Mouse (Mus musculus) liver, embryonic 16.5 days (tissue): Measurements from ENCODE around the gene Chchd5. TPM values are rescaled to one million over a fixed set of nuclear protein-coding genes. Genes with fewer than 3 reads are reported as not detected.
A peak's percentile ranks its signal among the peaks of the same experiment; 100 is the strongest.

Experiments used
- ATAC-seq: fragments of 200-750 bp; cut with Nextera tagmentation; 2 replicates; pipeline ENCODE4 v1.8.0; 2017; ENCODE audit warnings: low read depth, mild to moderate bottlenecking, moderate number of reproducible peaks, moderate library complexity
- H3K27ac ChIP-seq: fragments of 300-500 bp; sonication (generic); 2 replicates; pipeline ENCODE4 v1.5.1; 2014; ENCODE audit warnings: mild to moderate bottlenecking, low read length
- H3K27me3 ChIP-seq: fragments of 300-500 bp; sonication (generic); 2 replicates; pipeline ENCODE4 v1.6.1; 2014; ENCODE audit warnings: low read depth, low read length, mixed read lengths; ENCODE audit not compliant: control insufficient read depth, insufficient read depth
- H3K36me3 ChIP-seq: fragments of 300-500 bp; sonication (generic); 2 replicates; pipeline ENCODE4 v1.6.1; 2014; ENCODE audit warnings: mild to moderate bottlenecking; ENCODE audit not compliant: control insufficient read depth, insufficient read depth
- H3K4me1 ChIP-seq: fragments of 300-500 bp; sonication (generic); 2 replicates; pipeline ENCODE4 v1.6.1; 2014; ENCODE audit warnings: low read depth, low read length, mixed read lengths; ENCODE audit not compliant: control insufficient read depth
- H3K4me2 ChIP-seq: fragments of 300-500 bp; sonication (generic); 2 replicates; pipeline ENCODE4 v1.6.1; 2014; ENCODE audit warnings: low read depth, low read length, mixed read lengths
- H3K4me3 ChIP-seq: fragments of 300-500 bp; sonication (generic); 2 replicates; pipeline ENCODE4 v1.5.1; 2014; ENCODE audit warnings: low read depth, mild to moderate bottlenecking, low read length
- H3K9ac ChIP-seq: fragments of 300-500 bp; sonication (generic); 2 replicates; pipeline ENCODE4 v1.6.1; 2014; ENCODE audit warnings: low read depth, low read length
- H3K9me3 ChIP-seq: fragments of 300-500 bp; sonication (generic); replicated peaks from 2 replicates; pipeline ENCODE4 v1.6.1; 2016; ENCODE audit warnings: low read length; ENCODE audit not compliant: control insufficient read depth
- WGBS: fragments of 180-500 bp; shearing (Covaris S2); extraction: QIAGEN DNeasy Blood & Tissue Kit; methylation state at CpG from one replicate; pipeline ENCODE4 v1.1.7; 2014; ENCODE audit not compliant: insufficient replicate concordance; 5-methylcytosine and 5-hydroxymethylcytosine counted together
- polyA plus RNA-seq: library from polyadenylated mRNA; unstranded; fragments of >200 nt; fragmentation: Nextera tagmentation; extraction: Ambion mirVana; gene quantifications from 2 replicates; pipeline ENCODE4 v1.2.1, GENCODE M21; 2015

Chchd5 gene
- polyA plus RNA-seq, 1 experiment from 2014 or later = 10.1 TPM

- ATAC-seq = no peak
- H3K9ac ChIP-seq = no peak overlapping the region
- H3K4me3 ChIP-seq = no peak overlapping the region
- WGBS = 74% methylated on average over 10 of the region's 10 CpGs
- H3K27ac ChIP-seq = no peak overlapping the region
- no peaks in the 10 kb centered on the region for H3K9me3 ChIP-seq
- H3K4me1 ChIP-seq = no peaks in the 10 kb centered on the region
- H3K4me2 ChIP-seq = no peak overlapping the region
- H3K36me3 ChIP-seq = no peaks in the 10 kb centered on the region
- H3K27me3 ChIP-seq = no peaks in the 10 kb centered on the region
Observed at GRCm38 (mm10) chr2:129139906-129140305, 10.4 kb downstream of the Chchd5 start.

GRCm38 (mm10) chr2:129148836-129149235, 19.3 kb downstream of the Chchd5 start:
- Histone ChIP-seq H3K4me3 (no peak overlapping the region), H3K36me3 (no peaks in the 10 kb centered on the region), H3K27ac (no peak overlapping the region), H3K4me1 (no peaks in the 10 kb centered on the region), H3K27me3 (no peaks in the 10 kb centered on the region), H3K4me2 (no peak overlapping the region), H3K9ac (no peak overlapping the region), H3K9me3 (no peaks in the 10 kb centered on the region)
- ATAC-seq = no peak
- 59% methylated on average over 2 of the region's 2 CpGs for WGBS

GRCm38 (mm10) chr2:129150386-129150785, 20.9 kb downstream of the Chchd5 start:
- H3K4me3 ChIP-seq = no peak overlapping the region
- 67% methylated on average over 5 of the region's 5 CpGs for WGBS
- no peak overlapping the region for H3K27ac ChIP-seq
- H3K27me3 ChIP-seq = no peaks in the 10 kb centered on the region
- H3K4me2 ChIP-seq = no peak overlapping the region
- H3K9me3 ChIP-seq = no peaks in the 10 kb centered on the region
- no peaks in the 10 kb centered on the region for H3K36me3 ChIP-seq
- H3K4me1 ChIP-seq = no peaks in the 10 kb centered on the region
- no peak for ATAC-seq
- H3K9ac ChIP-seq = no peak overlapping the region

- Histone ChIP-seq H3K9ac (no peak overlapping the region), H3K4me1 (no peaks in the 10 kb centered on the region), H3K9me3 (no peaks in the 10 kb centered on the region), H3K27ac (no peak overlapping the region), H3K4me2 (no peak overlapping the region), H3K27me3 (no peaks in the 10 kb centered on the region), H3K36me3 (no peaks in the 10 kb centered on the region), H3K4me3 (no peak overlapping the region)
- no peak for ATAC-seq
- WGBS = 54% methylated on average over 9 of the region's 9 CpGs
Observed at GRCm38 (mm10) chr2:129151111-129151510, 21.6 kb downstream of the Chchd5 start.

- 58% methylated on average over 1 of the region's 1 CpGs for WGBS
- Histone ChIP-seq H3K4me1 (no peaks in the 10 kb centered on the region), H3K27me3 (no peaks in the 10 kb centered on the region), H3K36me3 (no peaks in the 10 kb centered on the region), H3K4me3 (no peak overlapping the region), H3K27ac (no peak overlapping the region), H3K9ac (no peak overlapping the region), H3K4me2 (no peak overlapping the region), H3K9me3 (no peaks in the 10 kb centered on the region)
- no peak for ATAC-seq
Observed at GRCm38 (mm10) chr2:129152751-129153150, 23.3 kb downstream of the Chchd5 start.

GRCm38 (mm10) chr2:129164815-129165214, 35.3 kb downstream of the Chchd5 start:
- no peak for ATAC-seq
- no peaks in the 10 kb centered on the region for H3K36me3 ChIP-seq
- H3K27me3 ChIP-seq = peaks cover 2% of the 10 kb centered on the region
- 44% methylated on average over 5 of the region's 5 CpGs for WGBS
- no peak overlapping the region for H3K4me3 ChIP-seq
- H3K27ac ChIP-seq = no peak overlapping the region
- no peak overlapping the region for H3K9ac ChIP-seq
- no peaks in the 10 kb centered on the region for H3K9me3 ChIP-seq
- no peaks in the 10 kb centered on the region for H3K4me1 ChIP-seq
- no peak overlapping the region for H3K4me2 ChIP-seq

- Histone ChIP-seq H3K36me3 (no peaks in the 10 kb centered on the region), H3K27ac (no peak overlapping the region), H3K9me3 (no peaks in the 10 kb centered on the region), H3K4me1 (no peaks in the 10 kb centered on the region), H3K27me3 (peaks cover 2% of the 10 kb centered on the region), H3K4me3 (no peak overlapping the region), H3K4me2 (no peak overlapping the region), H3K9ac (no peak overlapping the region)
- 47% methylated on average over 10 of the region's 10 CpGs for WGBS
- ATAC-seq = no peak
Observed at GRCm38 (mm10) chr2:129166466-129167463, 37.3 kb downstream of the Chchd5 start.

- H3K4me3 ChIP-seq = no peak overlapping the region
- no peaks in the 10 kb centered on the region for H3K4me1 ChIP-seq
- H3K27ac ChIP-seq = no peak overlapping the region
- no peak overlapping the region for H3K9ac ChIP-seq
- no peak overlapping the region for H3K4me2 ChIP-seq
- ATAC-seq = no peak
- no peaks in the 10 kb centered on the region for H3K27me3 ChIP-seq
- H3K36me3 ChIP-seq = no peaks in the 10 kb centered on the region
- 56% methylated on average over 10 of the region's 10 CpGs for WGBS
- H3K9me3 ChIP-seq = no peaks in the 10 kb centered on the region
Observed at GRCm38 (mm10) chr2:129173386-129173785, 43.9 kb downstream of the Chchd5 start.

GRCm38 (mm10) chr2:129174474-129174873, 45.0 kb downstream of the Chchd5 start:
- Histone ChIP-seq H3K4me1 (no peaks in the 10 kb centered on the region), H3K9me3 (no peaks in the 10 kb centered on the region), H3K4me3 (no peak overlapping the region), H3K4me2 (no peak overlapping the region), H3K36me3 (no peaks in the 10 kb centered on the region), H3K27me3 (no peaks in the 10 kb centered on the region), H3K27ac (no peak overlapping the region), H3K9ac (no peak overlapping the region)
- 36% methylated on average over 7 of the region's 7 CpGs for WGBS
- ATAC-seq = peak; percentile 51
